Mouse (Mus musculus) CH12.LX (cell line): ENCODE results near the gene Pccb. TPM values are rescaled to one million over a fixed set of nuclear protein-coding genes. Genes with fewer than 3 reads are reported as not detected.

ENCODE experiments used
- DNase-seq: peaks from one replicate; pipeline ENCODE4 v3.0.0-alpha.2; 2013; ENCODE audit errors: extremely low read depth
- H3K27ac ChIP-seq: 2 replicates; pipeline ENCODE4 v1.5.1; 2012; ENCODE audit warnings: low read depth, mild to moderate bottlenecking, control low read depth, moderate library complexity; ENCODE audit not compliant: insufficient read depth
- H3K27me3 ChIP-seq: replicated peaks from 2 replicates; pipeline ENCODE3; 2012; ENCODE audit warnings: inconsistent platforms
- H3K36me3 ChIP-seq, 2 experiments: replicated peaks in 1 of 2; 2 replicates each; pipeline versions ENCODE3 to v1.6.1; 2012; ENCODE audit warnings: inconsistent platforms in 1 of 2, low read length in 1 of 2, mild to moderate bottlenecking in 1 of 2, mixed read lengths in 1 of 2, moderate library complexity in 1 of 2; ENCODE audit not compliant: control insufficient read depth in 1 of 2, insufficient read depth in 1 of 2
- H3K4me1 ChIP-seq, 2 experiments: 2 replicates each; pipeline ENCODE4 v1.6.1; 2012; ENCODE audit warnings: inconsistent platforms in 1 of 2, moderate library complexity in 1 of 2; ENCODE audit not compliant: insufficient read depth in 2 of 2, control insufficient read depth in 1 of 2
- H3K4me2 ChIP-seq: 2 replicates; pipeline ENCODE4 v1.6.1; 2012; ENCODE audit warnings: low read depth, mild to moderate bottlenecking, control low read depth; ENCODE audit not compliant: poor library complexity, insufficient read depth, severe bottlenecking
- H3K4me3 ChIP-seq, 3 experiments: fragments of 150-350 bp in 1 of 3; sonication (generic) in 1 of 3; replicated peaks in 1 of 3; 2 replicates each; pipeline versions ENCODE3 to v1.5.1; 2011 to 2012; ENCODE audit warnings: low read depth in 2 of 3, low read length in 2 of 3, mild to moderate bottlenecking in 2 of 3, moderate library complexity in 2 of 3, control low read depth in 1 of 3, improper control_type of control experiment in 1 of 3, inconsistent platforms in 1 of 3, mixed read lengths in 1 of 3; ENCODE audit not compliant: poor library complexity in 1 of 3
- H3K79me2 ChIP-seq: replicated peaks from 2 replicates; pipeline ENCODE4 v1.6.1; 2012; ENCODE audit warnings: mild to moderate bottlenecking, moderate library complexity; ENCODE audit not compliant: control insufficient read depth, poor library complexity, insufficient read depth, severe bottlenecking; ENCODE audit errors: extremely low read depth
- H3K9ac ChIP-seq: 2 replicates; pipeline ENCODE4 v1.6.1; 2012; ENCODE audit warnings: low read depth, mild to moderate bottlenecking, control low read depth, moderate library complexity; ENCODE audit not compliant: insufficient read depth
- H3K9me3 ChIP-seq: replicated peaks from 2 replicates; pipeline ENCODE3; 2012; ENCODE audit warnings: low read length, inconsistent platforms, mixed read lengths
- BHLHE40 ChIP-seq: IDR thresholded peaks from 2 replicates; pipeline ENCODE4 v1.6.1; 2011; ENCODE audit warnings: mild to moderate bottlenecking, low read depth, low read length, improper control_type of control experiment
- E2F4 ChIP-seq: IDR thresholded peaks from 2 replicates; pipeline ENCODE4 v1.6.1; 2011; ENCODE audit warnings: low read depth, low read length, improper control_type of control experiment; ENCODE audit not compliant: insufficient replicate concordance
- EP300 ChIP-seq: IDR thresholded peaks from 2 replicates; pipeline ENCODE4 v1.6.1; 2011; ENCODE audit warnings: low read length, improper control_type of control experiment
- ETS1 ChIP-seq: conservative IDR thresholded peaks from 2 replicates; pipeline ENCODE4 v1.6.1; 2012; ENCODE audit warnings: low read depth, mild to moderate bottlenecking, inconsistent platforms, low read length, improper control_type of control experiment, moderate library complexity
- IRF4 ChIP-seq: IDR thresholded peaks from 2 replicates; pipeline ENCODE4 v1.6.1; 2014; ENCODE audit warnings: low read depth, mild to moderate bottlenecking, inconsistent platforms, low read length, improper control_type of control experiment
- JUN ChIP-seq: IDR thresholded peaks from 2 replicates; pipeline ENCODE4 v1.6.1; 2011; ENCODE audit warnings: low read depth, mild to moderate bottlenecking, low read length, improper control_type of control experiment, moderate library complexity; ENCODE audit not compliant: insufficient read depth
- JUND ChIP-seq: conservative IDR thresholded peaks from 2 replicates; pipeline ENCODE4 v1.6.1; 2011; ENCODE audit warnings: low read depth, low read length, improper control_type of control experiment
- KAT2A ChIP-seq: IDR thresholded peaks from 2 replicates; pipeline ENCODE4 v1.6.1; 2012; ENCODE audit warnings: low read length, improper control_type of control experiment, inconsistent platforms; ENCODE audit not compliant: insufficient replicate concordance
- MEF2A ChIP-seq: IDR thresholded peaks from 2 replicates; pipeline ENCODE4 v1.6.1; 2014; ENCODE audit warnings: low read depth, mild to moderate bottlenecking, inconsistent platforms, low read length, improper control_type of control experiment, borderline replicate concordance
- NELFE ChIP-seq: IDR thresholded peaks from 2 replicates; pipeline ENCODE4 v1.6.1; 2011; ENCODE audit warnings: low read depth, low read length, improper control_type of control experiment
- PAX5 ChIP-seq: IDR thresholded peaks from 2 replicates; pipeline ENCODE4 v1.6.1; 2012; ENCODE audit warnings: low read length, inconsistent platforms, mixed read lengths
- POLR2A ChIP-seq: IDR thresholded peaks from 2 replicates; pipeline ENCODE4 v1.6.1; 2011; ENCODE audit warnings: low read depth, mild to moderate bottlenecking, improper control_type of control experiment, low read length
- SIN3A ChIP-seq: IDR thresholded peaks from 2 replicates; pipeline ENCODE4 v1.6.1; 2012; ENCODE audit warnings: low read length, improper control_type of control experiment, inconsistent platforms
- TBP ChIP-seq: conservative IDR thresholded peaks from 2 replicates; pipeline ENCODE4 v1.6.1; 2011; ENCODE audit warnings: low read depth, low read length, improper control_type of control experiment
- TCF12 ChIP-seq: IDR thresholded peaks from 2 replicates; pipeline ENCODE4 v1.6.1; 2014; ENCODE audit warnings: low read depth, mild to moderate bottlenecking, inconsistent platforms, low read length, improper control_type of control experiment
- UBTF ChIP-seq: IDR thresholded peaks from 2 replicates; pipeline ENCODE4 v1.6.1; 2012; ENCODE audit warnings: low read depth, mild to moderate bottlenecking, inconsistent platforms, low read length, improper control_type of control experiment, moderate library complexity
- USF1 ChIP-seq: IDR thresholded peaks from 2 replicates; pipeline ENCODE4 v1.6.1; 2014; ENCODE audit warnings: low read depth, mild to moderate bottlenecking, inconsistent platforms, low read length, improper control_type of control experiment
- ZC3H11A ChIP-seq: IDR thresholded peaks from 2 replicates; pipeline ENCODE4 v1.6.1; 2012; ENCODE audit warnings: low read depth, mild to moderate bottlenecking, inconsistent platforms, low read length, improper control_type of control experiment
- ZKSCAN1 ChIP-seq: IDR thresholded peaks from 2 replicates; pipeline ENCODE4 v1.6.1; 2012; ENCODE audit warnings: low read depth, inconsistent platforms, low read length, improper control_type of control experiment, borderline replicate concordance
- ZMIZ1 ChIP-seq: IDR thresholded peaks from 2 replicates; pipeline ENCODE4 v1.6.1; 2012; ENCODE audit warnings: low read depth, mild to moderate bottlenecking, inconsistent platforms, low read length, improper control_type of control experiment
- dilution Hi-C: fragments of 300-500 bp; cut with MboI; formaldehyde crosslinking; loops from 2 replicates; pipeline ENCODE4 v1.14.3; 2020; ENCODE audit warnings: low sequenced_read_pairs; ENCODE audit not compliant: extremely low pct_unique_long_range_greater_than_20kb, extremely low pct_ligation_motif_present
- in situ Hi-C: fragments of 300-500 bp; cut with MboI; formaldehyde crosslinking; loops from 3 replicates; pipeline ENCODE4 v1.14.3; 2019; ENCODE audit warnings: low sequenced_read_pairs, low pct_ligation_motif_present, low pct_unique_long_range_greater_than_20kb, mixed read lengths
- polyA plus RNA-seq: library from polyadenylated mRNA; unstranded; fragments of >175 nt; gene quantifications from 2 replicates; pipeline ENCODE4 v1.2.1, GENCODE M21; 2012; ENCODE audit warnings: low read depth; ENCODE audit not compliant: insufficient read length
- total RNA-seq, 2 experiments: library from RNA; depleted of rRNA; stranded (reverse); fragments of 300-350 nt in 1 of 2; fragments of >200 nt in 1 of 2; gene quantifications; 2 replicates each; pipeline ENCODE4 v1.2.3; 2012 to 2014

The Pccb gene
- total and polyA plus RNA-seq, 3 experiments: 18.4 to 31.6 (median 18.7) TPM

- no peaks in the 10 kb centered on the region for H3K36me3 ChIP-seq
- no peaks in the 10 kb centered on the region for H3K27me3 ChIP-seq
- no peak overlapping the region for H3K27ac ChIP-seq
- no peak for TF ChIP-seq ZMIZ1
- TF ChIP-seq JUN: no peak
- no peak for TF ChIP-seq MEF2A
- TF ChIP-seq USF1: no peak
- no peak for TF ChIP-seq BHLHE40
- TF ChIP-seq KAT2A: no peak
- no peak for TF ChIP-seq POLR2A
- dilution Hi-C loops: no loop called here
- no peaks in the 10 kb centered on the region for H3K79me2 ChIP-seq
- in situ Hi-C loops: no loop called here
- H3K4me1 ChIP-seq: peaks cover 2 to 14% of the 10 kb centered on the region in 2 experiments; a peak in 2 of 4 replicates
- no peak overlapping the region for H3K4me2 ChIP-seq
- no peaks in the 10 kb centered on the region for H3K9me3 ChIP-seq
- H3K9ac ChIP-seq: no peak overlapping the region
- H3K4me3 ChIP-seq: no peak overlapping the region
- DNase-seq: no peak
Measured at GRCm38 (mm10) chr9:101065076-101065602, 30.4 kb upstream of the Pccb start.

- H3K4me2 ChIP-seq: no peak overlapping the region
- in situ Hi-C loops: no loop called here
- no peak overlapping the region for H3K4me3 ChIP-seq
- no peak for TF ChIP-seq PAX5
- TF ChIP-seq BHLHE40: no peak
- no peak for TF ChIP-seq UBTF
- no peak for TF ChIP-seq EP300
- no peak for TF ChIP-seq POLR2A
- no peak for TF ChIP-seq NELFE
- no peak for TF ChIP-seq ETS1
- TF ChIP-seq ZKSCAN1: no peak
- no peak for TF ChIP-seq TCF12
- TF ChIP-seq TBP: no peak
- TF ChIP-seq SIN3A: no peak
- TF ChIP-seq E2F4: no peak
- TF ChIP-seq MEF2A: no peak
- no peak for TF ChIP-seq IRF4
- no peak for TF ChIP-seq ZC3H11A
- no peak for TF ChIP-seq JUND
- DNase-seq: no peak
- no peaks in the 10 kb centered on the region for H3K27me3 ChIP-seq
- H3K27ac ChIP-seq: no peak overlapping the region
- no peaks in the 10 kb centered on the region for H3K9me3 ChIP-seq
- H3K36me3 ChIP-seq: no peaks in the 10 kb centered on the region
- dilution Hi-C loops: no loop called here
- H3K79me2 ChIP-seq: no peaks in the 10 kb centered on the region
- no peak overlapping the region for H3K9ac ChIP-seq
- H3K4me1 ChIP-seq: peaks cover 2 to 15% of the 10 kb centered on the region in 2 experiments; a peak in 2 of 4 replicates
Measured at GRCm38 (mm10) chr9:101062253-101062780, 27.6 kb upstream of the Pccb start.
